Mouse (Mus musculus): ENCODE measurements at regions not wholly inside any gene's neighbourhood (a gene's known extent, or its start where the extent isn't known, plus 50 kb on each side); places are given as distances from the start of the nearest gene placed in this dataset.

DNA sequence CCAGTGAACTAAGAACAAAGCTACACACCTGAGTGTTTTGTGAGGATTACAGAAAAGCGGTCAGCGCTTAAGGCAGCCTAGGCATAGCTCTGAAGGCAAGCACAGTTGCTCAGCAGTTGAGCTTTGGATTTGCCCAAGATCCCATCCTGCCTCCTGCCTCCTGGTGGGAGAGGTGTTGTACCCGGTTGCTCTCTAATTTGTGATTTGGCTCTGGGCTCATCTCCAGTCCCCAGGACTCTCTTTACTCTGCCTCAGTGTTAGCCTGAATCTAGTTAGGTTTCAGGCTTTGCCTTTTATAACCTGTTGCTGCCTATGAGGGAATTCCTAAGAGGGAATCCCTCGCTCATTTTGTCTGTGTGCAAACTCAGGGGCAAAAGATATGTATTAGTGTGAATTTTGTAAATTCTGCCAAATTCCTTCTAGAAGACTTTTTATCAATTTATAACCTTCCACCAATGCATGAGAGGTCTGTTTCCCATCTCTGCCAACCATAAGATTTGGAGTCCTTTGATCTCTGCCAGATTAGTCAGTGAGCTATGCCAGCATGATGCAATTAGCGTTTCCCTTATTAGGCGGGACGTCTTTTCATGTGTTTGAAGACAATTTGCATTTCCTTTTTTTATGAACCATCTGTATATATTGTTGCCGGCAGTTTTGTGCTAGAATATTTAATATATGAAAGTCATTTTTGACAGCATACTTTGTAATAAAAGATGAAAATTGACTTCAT, 176.4 kb downstream of the Gas1 start:
- Histone ChIP-seq H3K27me3 (ENCODE audit: control insufficient read depth, insufficient read depth, low read length) (no peaks in the 10 kb centered on the region), H3K27ac (ENCODE audit: insufficient read depth, low read length) (no peak overlapping the region), H3K4me1 (ENCODE audit: control insufficient read depth, insufficient read depth, low read length) (no peaks in the 10 kb centered on the region), H3K4me3 (replicated peaks; ENCODE audit: insufficient read depth, low read depth, low read length) (no peak overlapping the region)
- no peak for DNase-seq
- WGBS = 18% methylated on average over 8 of the region's 8 CpGs
- no peak for TF ChIP-seq CTCF (IDR thresholded peaks at IDR 0.05; ENCODE audit: borderline replicate concordance, insufficient read depth, low read depth, low read length)
- TF ChIP-seq POLR2A (IDR thresholded peaks at IDR 0.05; ENCODE audit: borderline replicate concordance, insufficient read depth, low read length) = no peak

- H3K4me3 ChIP-seq (replicated peaks; ENCODE audit: insufficient read depth, low read depth, low read length) = no peak overlapping the region
- TF ChIP-seq CTCF (IDR thresholded peaks at IDR 0.05; ENCODE audit: borderline replicate concordance, insufficient read depth, low read depth, low read length) (no peak), POLR2A (IDR thresholded peaks at IDR 0.05; ENCODE audit: borderline replicate concordance, insufficient read depth, low read length) (no peak)
- H3K4me1 ChIP-seq (ENCODE audit: control insufficient read depth, insufficient read depth, low read length) = no peaks in the 10 kb centered on the region
- 61% methylated on average over 3 of the region's 3 CpGs for WGBS
- H3K27me3 ChIP-seq (ENCODE audit: control insufficient read depth, insufficient read depth, low read length) = no peaks in the 10 kb centered on the region
- no peak overlapping the region for H3K27ac ChIP-seq (ENCODE audit: insufficient read depth, low read length)
- DNase-seq = no peak
Measured at GRCm38 (mm10) chr13:59997431-59997830, 174.5 kb upstream of the Tut7 start.

DNA sequence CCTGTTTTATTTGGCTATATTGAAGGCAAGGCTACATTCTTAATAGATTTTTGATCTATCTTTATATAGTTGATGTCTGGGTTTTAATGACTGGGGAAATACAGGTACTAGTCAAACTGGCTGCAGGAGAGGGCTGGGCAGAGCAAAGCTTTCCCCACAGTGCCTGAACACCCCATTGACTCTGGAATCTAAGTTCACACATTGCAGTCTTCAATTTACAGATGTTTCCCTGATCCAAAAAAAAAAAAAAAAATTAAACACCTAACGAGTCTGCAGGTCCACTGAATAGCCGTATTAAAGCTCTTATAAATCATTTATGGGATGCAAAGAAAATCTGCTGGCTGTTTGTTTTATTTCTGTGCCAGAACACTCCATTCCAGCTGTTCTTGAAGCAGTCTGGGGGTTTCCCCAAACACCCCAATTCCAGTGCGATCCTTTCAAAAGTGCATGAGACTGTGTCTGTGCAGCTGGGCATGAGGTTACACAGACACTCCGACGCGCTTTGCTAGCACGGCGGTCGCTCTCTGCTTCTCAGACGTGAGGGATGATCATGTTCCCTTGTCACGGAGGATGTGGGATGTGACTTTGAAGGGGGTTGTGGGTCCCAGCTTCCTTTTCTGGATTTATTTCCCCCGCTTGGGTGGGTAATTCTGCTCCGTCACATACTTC, 173.3 kb upstream of the Tut7 start:
- TF ChIP-seq CTCF (IDR thresholded peaks at IDR 0.05; ENCODE audit: borderline replicate concordance, insufficient read depth, low read depth, low read length) = no peak
- no peak for TF ChIP-seq POLR2A (IDR thresholded peaks at IDR 0.05; ENCODE audit: borderline replicate concordance, insufficient read depth, low read length)
- 91% methylated on average over 13 of the region's 13 CpGs for whole genome bisulfite sequencing
- DNase-seq = no peak

DNA sequence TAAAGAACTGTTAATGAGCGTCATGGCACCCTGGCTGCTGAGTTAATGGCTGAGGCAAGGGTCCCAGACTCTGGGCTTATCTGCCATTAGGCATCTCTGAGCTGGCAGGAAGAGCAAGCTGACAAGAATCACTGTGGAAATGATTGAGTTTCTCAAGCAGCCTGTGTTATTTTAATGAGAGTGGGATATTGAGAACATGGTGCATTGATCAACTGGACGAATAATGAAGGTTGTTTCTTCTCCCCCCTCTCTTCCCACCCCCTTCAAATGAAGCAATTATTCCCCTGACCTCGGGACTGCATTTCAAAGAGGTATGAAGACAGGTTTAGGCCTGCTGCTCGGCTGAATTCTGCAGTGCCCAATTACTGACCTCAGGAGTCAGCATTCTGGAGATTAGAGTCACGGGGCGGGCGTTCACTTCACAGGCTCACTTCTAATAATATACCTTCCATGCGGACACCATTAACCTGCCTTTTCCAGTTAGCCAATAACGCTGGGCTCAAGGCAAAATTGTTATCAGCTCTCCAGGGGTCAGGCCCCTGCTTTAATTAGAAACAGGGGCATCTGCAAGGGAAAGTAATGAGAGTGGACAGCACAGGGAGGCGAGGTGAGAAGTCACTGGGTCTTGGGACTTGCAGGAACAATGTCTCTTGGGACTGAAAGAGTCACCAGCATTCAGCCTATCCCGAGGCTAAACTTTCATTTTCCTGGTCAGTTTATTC, 170.0 kb upstream of the Tut7 start:
- Histone ChIP-seq H3K4me1 (ENCODE audit: control insufficient read depth, insufficient read depth, low read length) (no peaks in the 10 kb centered on the region), H3K27ac (ENCODE audit: insufficient read depth, low read length) (no peak overlapping the region), H3K4me3 (replicated peaks; ENCODE audit: insufficient read depth, low read depth, low read length) (no peak overlapping the region), H3K27me3 (ENCODE audit: control insufficient read depth, insufficient read depth, low read length) (no peaks in the 10 kb centered on the region; the same call in 1 of the 2 replicates)
- no peak for DNase-seq
- no peak for TF ChIP-seq POLR2A (IDR thresholded peaks at IDR 0.05; ENCODE audit: borderline replicate concordance, insufficient read depth, low read length)
- TF ChIP-seq CTCF (IDR thresholded peaks at IDR 0.05; ENCODE audit: borderline replicate concordance, insufficient read depth, low read depth, low read length) = no peak
- 85% methylated on average over 11 of the region's 11 CpGs for WGBS

More for the DNA sequence above, 173.3 kb upstream of the Tut7 start:
- no peaks in the 10 kb centered on the region for H3K4me1 ChIP-seq (ENCODE audit: control insufficient read depth, insufficient read depth, low read length)
- no peak overlapping the region for H3K27ac ChIP-seq (ENCODE audit: insufficient read depth, low read length)
- no peaks in the 10 kb centered on the region for H3K27me3 ChIP-seq (ENCODE audit: control insufficient read depth, insufficient read depth, low read length)
- no peak overlapping the region for H3K4me3 ChIP-seq (replicated peaks; ENCODE audit: insufficient read depth, low read depth, low read length)

- no peak for TF ChIP-seq CTCF (IDR thresholded peaks at IDR 0.05; ENCODE audit: borderline replicate concordance, insufficient read depth, low read depth, low read length)
- TF ChIP-seq POLR2A (IDR thresholded peaks at IDR 0.05; ENCODE audit: borderline replicate concordance, insufficient read depth, low read length) = no peak
- DNase-seq = no peak
- Histone ChIP-seq H3K4me1 (ENCODE audit: control insufficient read depth, insufficient read depth, low read length) (no peaks in the 10 kb centered on the region), H3K27me3 (ENCODE audit: control insufficient read depth, insufficient read depth, low read length) (no peaks in the 10 kb centered on the region; the same call in 1 of the 2 replicates), H3K4me3 (replicated peaks; ENCODE audit: insufficient read depth, low read depth, low read length) (no peak overlapping the region), H3K27ac (ENCODE audit: insufficient read depth, low read length) (no peak overlapping the region)
Measured at GRCm38 (mm10) chr13:59992346-59992745, 169.4 kb upstream of the Tut7 start.

DNA sequence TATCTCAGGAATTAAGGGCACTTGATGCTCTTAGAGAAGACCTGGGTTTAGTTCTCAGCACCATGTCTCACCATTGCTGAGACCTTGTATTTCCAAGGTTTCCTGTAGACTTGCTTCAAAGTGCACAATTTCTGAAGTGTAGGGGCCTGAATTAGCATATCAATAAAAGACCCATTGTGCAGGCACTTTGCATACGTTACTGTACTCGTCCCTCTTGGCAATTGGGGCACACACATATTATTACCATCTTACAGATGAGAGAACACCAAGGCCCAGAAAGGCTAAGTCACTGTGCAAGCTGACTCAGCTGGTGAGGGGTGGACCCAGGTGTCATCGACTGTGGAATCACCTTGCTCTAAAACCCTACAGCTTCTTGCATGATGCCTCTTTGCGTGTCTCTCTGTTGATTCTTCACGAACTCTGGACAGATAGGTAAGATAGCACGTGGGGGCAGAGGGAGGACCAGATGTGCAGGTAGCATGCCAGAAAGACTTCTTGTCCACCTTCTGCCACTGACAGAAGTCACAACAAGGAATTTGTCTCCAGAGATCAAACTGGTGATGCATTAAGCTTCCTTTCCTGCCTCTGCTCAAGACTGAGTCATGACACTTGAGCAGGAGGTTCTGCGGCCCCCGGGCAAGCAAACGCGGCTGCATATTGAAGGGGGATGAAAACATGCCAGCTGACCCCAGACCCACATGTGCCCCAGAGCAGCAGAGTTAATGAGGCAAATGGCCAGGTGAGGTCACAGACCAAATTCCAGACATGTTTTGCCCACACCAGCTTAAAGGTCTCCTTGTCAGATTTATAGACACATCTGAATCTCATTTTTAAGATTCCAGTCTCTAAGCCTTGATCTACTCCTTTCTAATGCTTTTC, 167.7 kb upstream of the Tut7 start:
- H3K27ac ChIP-seq (ENCODE audit: insufficient read depth, low read length) = no peak overlapping the region
- WGBS = 65% methylated on average over 10 of the region's 10 CpGs
- no peak overlapping the region for H3K4me3 ChIP-seq (replicated peaks; ENCODE audit: insufficient read depth, low read depth, low read length)
- TF ChIP-seq POLR2A (IDR thresholded peaks at IDR 0.05; ENCODE audit: borderline replicate concordance, insufficient read depth, low read length) (no peak), CTCF (IDR thresholded peaks at IDR 0.05; ENCODE audit: borderline replicate concordance, insufficient read depth, low read depth, low read length) (no peak)
- no peaks in the 10 kb centered on the region; the same call in 1 of the 2 replicates for H3K27me3 ChIP-seq (ENCODE audit: control insufficient read depth, insufficient read depth, low read length)
- H3K4me1 ChIP-seq (ENCODE audit: control insufficient read depth, insufficient read depth, low read length) = no peaks in the 10 kb centered on the region
- DNase-seq = no peak

DNA sequence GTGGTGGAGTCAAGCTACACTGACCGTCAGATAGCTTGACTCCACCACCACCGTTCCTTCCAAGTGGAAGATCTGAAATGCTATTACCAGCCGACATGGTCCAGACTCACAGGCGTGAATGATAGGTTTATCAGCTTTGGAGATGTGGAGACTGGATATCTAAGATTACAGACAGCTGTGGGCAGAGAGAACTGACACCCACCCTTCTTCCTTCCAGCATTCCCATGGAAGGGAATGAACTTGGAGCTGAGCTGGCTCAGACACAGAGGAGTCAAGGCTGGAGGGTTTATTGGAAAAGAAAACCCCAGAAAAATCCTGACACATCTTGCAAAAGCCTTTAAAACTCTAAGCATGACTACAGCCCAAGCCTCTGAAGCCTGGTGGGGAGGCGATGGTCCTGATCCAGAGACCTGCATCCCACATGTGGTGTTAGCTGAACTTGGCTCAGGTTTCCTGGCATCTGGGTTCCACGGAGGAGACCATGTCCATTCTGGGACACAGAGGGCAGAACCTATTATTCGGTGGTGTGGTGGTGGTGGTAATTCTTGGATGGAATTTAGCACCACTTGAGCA, 165.5 kb upstream of the Tut7 start:
- Histone ChIP-seq H3K27me3 (ENCODE audit: control insufficient read depth, insufficient read depth, low read length) (no peaks in the 10 kb centered on the region; the same call in 1 of the 2 replicates), H3K4me3 (replicated peaks; ENCODE audit: insufficient read depth, low read depth, low read length) (no peak overlapping the region), H3K27ac (ENCODE audit: insufficient read depth, low read length) (no peak overlapping the region), H3K4me1 (ENCODE audit: control insufficient read depth, insufficient read depth, low read length) (no peaks in the 10 kb centered on the region)
- TF ChIP-seq CTCF (IDR thresholded peaks at IDR 0.05; ENCODE audit: borderline replicate concordance, insufficient read depth, low read depth, low read length) = no peak
- no peak for TF ChIP-seq POLR2A (IDR thresholded peaks at IDR 0.05; ENCODE audit: borderline replicate concordance, insufficient read depth, low read length)
- no peak for DNase-seq
- 70% methylated on average over 7 of the region's 7 CpGs for WGBS
